Mouse (Mus musculus) mouse trophoblast stem cell (cell line): ENCODE data around the gene Ggta1.
"Not testable (repeated sequence)": the region's sequence is repeated elsewhere in the genome, so short reads cannot be mapped to it uniquely, and the experiment has no call there.

ENCODE experiments used
- in situ Hi-C, 2 experiments: fragments of 300-500 bp; cut with MseI, MboI; formaldehyde crosslinking; loops; 2 replicates in 1 of 2; 3 replicates in 1 of 2; pipeline ENCODE4 v1.15.1; 2025

The Ggta1 gene

DNA sequence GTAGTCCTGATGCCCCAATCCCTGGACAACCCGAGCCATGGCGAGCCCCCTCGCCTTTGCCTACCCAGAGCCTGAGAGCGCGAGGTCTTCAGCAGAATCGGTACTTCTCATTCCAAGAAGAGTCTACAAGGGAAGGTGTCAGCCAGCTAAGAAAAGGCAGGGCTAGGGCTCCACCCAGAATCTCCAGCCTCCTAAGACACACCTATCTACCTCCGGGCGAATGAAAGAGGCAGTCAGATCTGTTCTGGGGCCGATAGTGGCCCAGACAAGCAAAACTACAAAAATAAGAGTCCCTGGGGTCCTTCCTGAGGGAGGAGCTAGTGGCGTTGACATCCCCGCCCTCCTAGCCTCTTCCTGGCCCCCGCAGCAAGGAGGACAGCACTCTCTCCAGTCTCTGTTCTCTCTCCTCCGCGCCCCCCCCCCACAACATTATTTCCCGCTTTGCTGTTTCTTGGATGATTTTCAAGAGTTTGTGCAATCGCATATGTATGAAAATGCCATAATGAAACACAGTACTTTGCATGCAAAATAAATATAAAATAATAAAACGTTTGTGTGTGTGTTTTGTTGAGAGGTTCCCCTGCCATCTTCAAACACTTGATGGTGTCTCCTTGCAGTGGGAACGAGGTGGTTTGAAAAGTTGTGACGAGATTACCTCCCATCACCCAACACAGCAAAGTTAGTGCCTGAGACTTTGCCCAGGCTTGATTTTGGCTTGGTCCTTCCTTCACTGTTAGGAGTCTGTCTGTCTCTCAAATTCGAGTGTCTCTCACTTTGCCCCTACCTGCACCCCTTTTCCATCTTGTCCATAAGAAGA, 1.7 kb downstream of the Ggta1 start:
- in situ Hi-C loops, result no loop called here

GRCm38 (mm10) chr2:35460378-35460880, 2.6 kb downstream of the Ggta1 start:
- in situ Hi-C loops, result no loop called here

- in situ Hi-C loops, result no loop called here
Observed at GRCm38 (mm10) chr2:35459316-35459715, 3.7 kb downstream of the Ggta1 start.

- in situ Hi-C loops, result no loop called here
Observed at GRCm38 (mm10) chr2:35458421-35458820, 4.6 kb downstream of the Ggta1 start.

- in situ Hi-C loops, result no loop called here
Observed at GRCm38 (mm10) chr2:35453736-35454135, 9.3 kb downstream of the Ggta1 start.

GRCm38 (mm10) chr2:35452695-35453094, 10.3 kb downstream of the Ggta1 start:
- in situ Hi-C loops, result not testable (repeated sequence)

GRCm38 (mm10) chr2:35451484-35452050, 11.5 kb downstream of the Ggta1 start:
- in situ Hi-C loops, result no loop called here

DNA sequence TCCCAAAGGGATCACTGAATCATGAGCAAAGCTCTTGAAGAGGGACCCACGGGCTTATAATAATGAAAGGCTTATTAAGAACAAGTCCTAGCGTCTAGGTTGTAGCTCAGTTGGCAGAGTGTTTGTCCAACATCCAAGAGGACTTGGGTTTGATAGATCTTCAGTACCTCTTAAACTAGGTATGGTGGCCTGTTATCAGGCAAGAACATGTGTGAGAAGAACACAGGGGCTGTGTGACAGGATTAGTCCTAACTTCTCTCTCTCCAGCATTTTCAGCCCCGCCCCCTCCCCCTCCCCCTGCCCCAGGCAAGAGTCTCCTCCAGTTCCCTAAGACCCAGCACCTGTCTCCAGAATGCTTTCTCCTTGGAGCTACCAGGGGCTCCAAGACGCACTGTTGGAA, 12.2 kb downstream of the Ggta1 start:
- in situ Hi-C loops, result no loop called here

DNA sequence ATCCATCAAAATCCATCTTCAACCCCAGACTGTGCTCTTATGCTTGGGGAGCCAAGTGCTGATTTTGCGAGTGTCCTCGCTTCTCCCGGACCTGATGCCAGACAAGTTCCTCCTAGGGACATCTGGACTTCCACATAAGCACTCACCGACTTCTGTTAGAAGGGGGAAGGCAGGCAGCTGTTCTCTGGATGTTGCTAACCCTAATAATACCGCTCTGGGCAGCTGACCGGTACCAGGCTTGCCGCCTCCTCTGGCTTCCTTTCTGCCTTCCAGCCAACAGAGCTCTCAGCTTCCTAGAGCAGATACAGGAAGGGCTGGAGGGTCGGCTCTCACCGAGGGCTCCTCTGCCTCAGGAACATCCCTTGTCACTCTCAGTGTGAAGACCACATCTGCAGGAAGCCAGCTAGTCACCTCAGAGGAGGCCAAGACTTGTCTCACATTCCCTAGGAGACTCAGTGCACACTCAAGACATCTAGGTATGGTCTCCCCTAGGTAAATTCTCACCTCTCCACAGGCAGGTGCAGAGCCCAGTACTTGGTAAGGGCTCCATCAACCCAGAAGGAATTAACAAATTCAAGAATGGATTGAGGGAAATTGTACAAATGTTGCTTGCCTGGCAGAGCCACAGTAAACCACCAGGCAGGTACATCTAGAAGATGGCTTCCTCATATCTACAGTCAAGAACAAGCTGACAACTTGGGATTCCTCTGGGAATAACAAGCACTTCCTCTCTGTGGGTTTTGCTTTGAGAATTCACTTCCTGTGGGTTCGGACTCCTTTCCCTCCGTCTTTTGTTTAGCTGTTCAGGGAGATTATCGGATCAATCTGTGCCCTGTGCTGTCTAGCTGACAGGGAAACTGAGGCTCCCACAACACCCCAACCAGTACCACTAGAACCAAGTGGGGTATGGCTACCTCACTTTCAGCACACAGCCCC, 13.1 kb downstream of the Ggta1 start:
- in situ Hi-C loops, result no loop called here

GRCm38 (mm10) chr2:35448914-35449670, 13.9 kb downstream of the Ggta1 start:
- in situ Hi-C loops, result no loop called here

GRCm38 (mm10) chr2:35448215-35448913, 14.7 kb downstream of the Ggta1 start:
- in situ Hi-C loops, result no loop called here

GRCm38 (mm10) chr2:35447453-35447852, 15.6 kb downstream of the Ggta1 start:
- in situ Hi-C loops, result no loop called here

- in situ Hi-C loops, result no loop called here
Observed at GRCm38 (mm10) chr2:35446798-35447197, 16.2 kb downstream of the Ggta1 start.

DNA sequence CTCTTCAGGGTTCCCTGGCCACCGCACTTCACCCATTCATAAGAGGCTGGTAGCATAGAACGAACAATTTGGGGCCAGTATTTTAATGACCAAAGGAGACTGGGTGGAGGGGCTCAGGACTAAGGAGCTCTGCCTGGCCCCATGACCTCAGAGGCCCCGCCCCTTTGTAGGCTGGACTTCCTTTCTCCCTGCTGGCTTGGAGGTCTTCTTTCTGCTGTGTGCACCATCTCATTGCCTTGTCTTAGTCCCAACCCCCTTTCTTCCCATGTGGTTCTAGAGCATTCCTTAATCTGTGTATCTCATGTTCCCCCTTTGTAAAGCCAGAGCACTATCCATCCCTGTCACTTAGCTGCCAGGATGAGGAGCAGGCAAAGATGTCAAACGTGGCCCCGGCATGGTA, 16.7 kb downstream of the Ggta1 start:
- in situ Hi-C loops, result no loop called here

DNA sequence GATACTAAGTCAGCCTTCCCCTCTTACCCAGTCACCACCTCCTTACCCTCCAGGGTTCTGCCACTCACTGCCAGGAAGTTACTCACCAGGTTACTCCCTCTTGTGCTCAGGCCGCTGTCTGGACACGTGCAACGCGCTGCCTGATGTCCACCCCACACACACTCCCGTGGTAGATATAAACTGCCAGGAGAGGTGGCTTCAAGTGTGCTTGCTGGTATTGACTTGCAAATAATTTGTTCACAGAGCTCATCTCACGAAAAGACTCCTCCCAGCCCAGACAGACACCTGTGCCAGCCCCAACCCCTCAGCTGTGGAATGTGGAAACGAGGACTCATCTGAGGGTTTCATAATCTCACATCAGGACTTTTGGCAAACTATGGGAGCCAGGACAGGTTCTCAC, 17.4 kb downstream of the Ggta1 start:
- in situ Hi-C loops, result no loop called here

DNA sequence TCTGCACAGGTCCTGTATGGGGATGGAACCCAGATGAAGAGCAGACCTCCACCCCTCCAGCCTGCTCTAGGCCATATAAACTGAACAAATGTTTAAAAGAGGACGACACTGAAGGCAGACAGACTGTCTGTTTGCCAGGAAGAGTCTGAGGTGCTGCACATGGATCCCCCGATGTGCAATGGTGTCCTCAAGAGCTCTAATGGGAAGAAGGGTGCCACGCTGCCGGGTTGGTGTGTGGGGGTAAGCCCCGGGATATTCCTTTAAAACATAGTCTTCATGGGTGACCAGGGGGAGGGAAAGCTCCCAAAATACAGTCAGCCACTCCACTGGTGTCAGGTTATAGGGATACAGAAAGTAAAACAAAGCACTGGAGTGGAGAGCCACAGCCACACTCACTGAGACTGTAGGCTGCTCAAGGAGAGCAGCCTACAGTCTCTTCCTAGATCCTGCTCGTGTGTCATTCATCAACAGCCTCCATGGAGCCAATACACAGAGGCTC, 18.2 kb downstream of the Ggta1 start:
- in situ Hi-C loops, result no loop called here

- in situ Hi-C loops, result no loop called here
Observed at GRCm38 (mm10) chr2:35443981-35444763, 18.9 kb downstream of the Ggta1 start.

DNA sequence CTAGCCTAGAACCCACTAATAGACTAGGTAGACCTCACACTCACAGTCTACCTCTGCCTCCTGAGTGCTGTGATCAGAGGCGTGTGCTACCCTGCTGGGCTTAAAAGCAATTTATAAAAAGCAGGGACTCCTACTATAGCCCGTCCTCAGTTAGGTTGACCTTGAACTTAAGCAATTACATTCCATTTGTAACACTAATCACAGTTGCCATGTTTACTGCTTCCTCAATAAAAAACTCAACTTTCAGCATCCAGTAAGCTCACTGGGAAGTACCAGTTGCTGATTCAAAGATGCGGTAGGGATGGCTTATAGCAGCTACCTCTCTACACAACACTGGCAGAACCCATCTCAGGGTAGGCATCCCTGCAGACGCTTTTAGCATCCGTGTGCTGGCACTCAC, 19.7 kb downstream of the Ggta1 start:
- in situ Hi-C loops, result no loop called here

- in situ Hi-C loops, result no loop called here
Observed at GRCm38 (mm10) chr2:35442079-35442478, 21.0 kb downstream of the Ggta1 start.

DNA sequence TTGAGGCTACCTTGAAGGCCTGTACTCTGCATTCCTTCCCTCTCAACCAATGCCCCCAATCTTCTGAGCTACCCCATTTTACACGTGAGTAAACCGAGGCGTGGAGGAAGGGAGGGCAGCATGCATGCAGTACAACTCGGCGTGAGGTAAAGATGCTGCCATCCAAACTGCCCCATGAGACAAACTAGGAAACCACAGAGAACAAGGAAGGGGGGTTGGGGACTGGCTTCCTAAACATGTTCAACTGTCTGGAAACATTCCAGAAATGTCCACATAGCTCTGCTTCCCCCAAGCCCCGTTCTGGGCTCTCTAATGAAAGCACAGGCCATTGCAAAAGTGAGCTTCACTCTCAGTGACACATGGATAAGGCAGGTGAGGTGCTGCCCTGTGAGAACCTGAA, 21.6 kb downstream of the Ggta1 start:
- in situ Hi-C loops, result no loop called here
